ENCODE assay signal across 8 mouse cellular contexts in the genomic region with DNA sequence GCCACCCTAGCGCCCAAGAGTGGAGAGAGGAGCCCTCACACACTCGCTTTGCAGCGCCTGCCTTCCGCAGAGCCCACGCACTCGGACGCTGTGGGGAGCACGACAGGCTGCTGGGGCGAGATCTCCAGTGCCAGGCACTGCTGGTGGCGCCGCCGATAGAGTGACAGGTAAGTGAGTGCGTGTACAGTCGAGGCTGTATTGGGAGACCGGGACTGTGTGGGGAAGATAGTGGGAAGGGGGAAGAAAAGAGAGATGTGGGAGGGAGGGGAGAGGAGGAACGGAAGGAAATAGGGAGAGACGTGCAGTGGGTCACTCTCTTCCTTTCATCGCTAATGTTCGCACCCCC. TPM values are rescaled to one million over a fixed set of nuclear protein-coding genes. Genes with fewer than 3 reads are reported as not detected.
DNase-seq lines count a peak whose midpoint lies in the region; ATAC-seq and TF ChIP-seq lines count a peak whose summit lies in the region.

Ghsr (plus strand) TSS at position 76 of the 346 bp plus-strand sequence.

- H3K4me2 ChIP-seq in limb, embryonic 14.5 days (replicated peaks; ENCODE audit: low read depth, low read length, severe bottlenecking), result peak within 1 kb of the TSS; percentile 15; the same call in 1 of the 2 replicates
- H3K4me2 ChIP-seq in stomach, postnatal 0 days (replicated peaks; ENCODE audit: low read depth), result no peak within 1 kb of the TSS

- H3K4me1 ChIP-seq in megakaryocyte, embryonic 14.5 days, result peaks cover 13% of the 10 kb centered on the region; the same call in 1 of the 2 replicates
- H3K4me1 ChIP-seq in limb, embryonic 14.5 days (ENCODE audit: control insufficient read depth, insufficient read depth, low read length), result no peaks in the 10 kb centered on the region
- no peaks in the 10 kb centered on the region for H3K4me1 ChIP-seq in stomach, postnatal 0 days (replicated peaks; ENCODE audit: control insufficient read depth, insufficient read depth)

- no peak within 1 kb of the TSS for H3K9ac ChIP-seq in limb, embryonic 14.5 days (ENCODE audit: low read depth, low read length, severe bottlenecking)
- H3K9ac ChIP-seq in stomach, postnatal 0 days (ENCODE audit: low read length), result no peak within 1 kb of the TSS

- H3K27ac ChIP-seq in limb, embryonic 14.5 days (replicated peaks; ENCODE audit: low read depth, low read length), result no peak within 1 kb of the TSS
- no peak within 1 kb of the TSS for H3K27ac ChIP-seq in stomach, postnatal 0 days (replicated peaks)

- ATAC-seq in megakaryocyte, adult 5-6 weeks (ENCODE audit: poor library complexity, severe bottlenecking), result no peak
- no peak for ATAC-seq in limb, embryonic 14.5 days (ENCODE audit: low FRiP score, low read depth)
- no peak for ATAC-seq in stomach, postnatal 0 days (ENCODE audit: low FRiP score, low TSS enrichment)
- no peak for ATAC-seq in megakaryocyte-erythroid progenitor cell, adult 5-6 weeks (replicated peaks; ENCODE audit: low FRiP score, low TSS enrichment, poor library complexity, severe bottlenecking)

- WGBS in limb, embryonic 14.5 days, result 1% methylated on average over 19 of the region's 19 CpGs
- WGBS in stomach, postnatal 0 days, result 2% methylated on average over 18 of the region's 19 CpGs

- no peaks in the 10 kb centered on the region for H3K36me3 ChIP-seq in megakaryocyte, embryonic 14.5 days (replicated peaks; ENCODE audit: low read length)
- no peaks in the 10 kb centered on the region for H3K36me3 ChIP-seq in limb, embryonic 14.5 days (ENCODE audit: control insufficient read depth, insufficient read depth, low read length)
- no peaks in the 10 kb centered on the region for H3K36me3 ChIP-seq in stomach, postnatal 0 days (ENCODE audit: control insufficient read depth, insufficient read depth, low read length)

- peaks cover 7% of the 10 kb centered on the region; the same call in 1 of the 2 replicates for H3K9me3 ChIP-seq in megakaryocyte, embryonic 14.5 days
- no peaks in the 10 kb centered on the region for H3K9me3 ChIP-seq in limb, embryonic 14.5 days (ENCODE audit: control insufficient read depth, low read length)
- H3K9me3 ChIP-seq in stomach, postnatal 0 days (ENCODE audit: control insufficient read depth, low read length), result no peaks in the 10 kb centered on the region

- peaks cover 33% of the 10 kb centered on the region for H3K27me3 ChIP-seq in megakaryocyte, embryonic 14.5 days (replicated peaks)
- peaks cover 54% of the 10 kb centered on the region for H3K27me3 ChIP-seq in limb, embryonic 14.5 days (ENCODE audit: control insufficient read depth, insufficient read depth, low read length)
- peaks cover 6% of the 10 kb centered on the region; the same call in 1 of the 2 replicates for H3K27me3 ChIP-seq in stomach, postnatal 0 days (ENCODE audit: control insufficient read depth, insufficient read depth, low read length)

- TF ChIP-seq EP300 in stomach, postnatal 0 days (optimal IDR thresholded peaks at IDR 0.05), result no peak

- H3K4me3 ChIP-seq in megakaryocyte, embryonic 14.5 days (replicated peaks), result peak within 1 kb of the TSS; percentile 42
- H3K4me3 ChIP-seq in limb, embryonic 14.5 days (replicated peaks; ENCODE audit: low read length), result peak within 1 kb of the TSS; percentile 15; the same call in 1 of the 2 replicates
- H3K4me3 ChIP-seq in stomach, postnatal 0 days (ENCODE audit: low read depth, low read length), result 0 out of 2 replicates have a peak within 1 kb of the TSS, but pooled peaks have one; percentile 8

- peak; percentile 3 for DNase-seq in frontal cortex, postnatal 36 days (ENCODE audit: low spot score in 2 of 2)
- no peak for DNase-seq in frontal cortex, postnatal 25 days (ENCODE audit: low spot score in 2 of 2)
- DNase-seq in limb, embryonic 14.5 days (ENCODE audit: low spot score), result no peak
- no peak for DNase-seq in stomach, postnatal 0 days (ENCODE audit: low spot score)
- no peak for DNase-seq in kidney, adult 9 months

- no peak for TF ChIP-seq POLR2A in limb, embryonic 14.5 days (IDR thresholded peaks at IDR 0.05; ENCODE audit: borderline replicate concordance, extremely low read depth, insufficient read depth, insufficient read length)

- TF ChIP-seq CTCF in stomach, postnatal 0 days (IDR thresholded peaks at IDR 0.05; ENCODE audit: low read depth), result no peak

RNA-seq across cellular contexts. Expression of gene Ghsr, which starts in this region (rescaled TPM):
- 0.08 TPM in 1 of 2 replicates, not detected in the other for polyA plus RNA-seq in megakaryocyte, embryonic 14.5 days (2012; ENCODE audit: insufficient read depth, low replicate concordance)
- total RNA-seq in megakaryocyte, adult 5-6 weeks (2015), result not detected in 2 replicates
- not detected in 2 replicates for total RNA-seq in megakaryocyte, adult 5-6 weeks (2017)
- not detected in 2 replicates for polyA plus RNA-seq in limb, embryonic 14.5 days (2012; rRNA removed)
- not detected in 2 replicates for polyA plus RNA-seq in limb, embryonic 14.5 days (2014; fragmentation: Nextera tagmentation; extraction: Ambion mirVana)
- polyA plus RNA-seq in stomach, postnatal 0 days (2015; fragmentation: Nextera tagmentation; extraction: Ambion mirVana), result not detected in 2 replicates
- total RNA-seq in megakaryocyte-erythroid progenitor cell, adult 5-6 weeks (2014; fragmentation: Nextera tagmentation), result not detected in 2 replicates
- total RNA-seq in megakaryocyte-erythroid progenitor cell, adult 5-6 weeks (2017), result not detected in 2 replicates

Comparison
In these comparisons a context has a peak if more than half of its experiments do, and no peak if none do; other contexts are left out.
1. DNase-seq: peak in frontal cortex, postnatal 36 days (2 of 2); none in frontal cortex, postnatal 25 days (0 of 2), limb, embryonic 14.5 days (single experiment), stomach, postnatal 0 days (single experiment) and kidney, adult 9 months (single experiment).
2. Peak in every context shown above with its lines, with median percentiles within 50 percentile points of each other: H3K4me3 ChIP-seq.